Comparison of ENCODE assay signal across 8 mouse cellular contexts in genomic region chr1:166047505-166048170, GRCm38 (mm10). TPM values are rescaled to one million over a fixed set of nuclear protein-coding genes. Genes with fewer than 3 reads are reported as not detected.
DNase-seq lines count a peak whose midpoint lies in the region; ATAC-seq and TF ChIP-seq lines count a peak whose summit lies in the region.

No protein-coding gene starts in this region.

- DNase-seq in cerebellum, adult 2 months, result peak in 1 of 2 experiments; percentile 10
- no peak for DNase-seq in cerebellum, adult 9-10 months
- peak; percentile 41 for DNase-seq in 3T3-L1 (ENCODE audit: low read depth, low spot score)
- DNase-seq in embryonic facial prominence, embryonic 10.5 days (ENCODE audit: low spot score), result peak; percentile 34
- no peak for DNase-seq in hindbrain, embryonic 14.5 days (ENCODE audit: low spot score)
- no peak for DNase-seq in stomach, postnatal 0 days (ENCODE audit: low spot score)
- no peak for DNase-seq in urinary bladder, postnatal 25 days (ENCODE audit: low spot score)

- no peak for TF ChIP-seq POLR2A in cerebellum, adult 2 months (IDR thresholded peaks at IDR 0.05; ENCODE audit: borderline replicate concordance, insufficient read depth, low read length)

- no peaks in the 10 kb centered on the region for H3K9me3 ChIP-seq in embryonic facial prominence, embryonic 10.5 days
- no peaks in the 10 kb centered on the region for H3K9me3 ChIP-seq in hindbrain, embryonic 14.5 days (ENCODE audit: control insufficient read depth, low read length)
- no peaks in the 10 kb centered on the region for H3K9me3 ChIP-seq in stomach, postnatal 0 days (ENCODE audit: control insufficient read depth, low read length)

- no peak for TF ChIP-seq CTCF in cerebellum, adult 2 months (IDR thresholded peaks at IDR 0.05; ENCODE audit: borderline replicate concordance, insufficient read depth, low read depth, low read length)
- no peak for TF ChIP-seq CTCF in stomach, postnatal 0 days (IDR thresholded peaks at IDR 0.05; ENCODE audit: low read depth)

- H3K36me3 ChIP-seq in embryonic facial prominence, embryonic 10.5 days (replicated peaks), result no peaks in the 10 kb centered on the region
- no peaks in the 10 kb centered on the region for H3K36me3 ChIP-seq in hindbrain, embryonic 14.5 days (replicated peaks; ENCODE audit: control insufficient read depth, insufficient read depth)
- H3K36me3 ChIP-seq in macrophage (ENCODE audit: inconsistent target), result no peaks in the 10 kb centered on the region
- no peaks in the 10 kb centered on the region for H3K36me3 ChIP-seq in stomach, postnatal 0 days (ENCODE audit: control insufficient read depth, insufficient read depth, low read length)

- H3K27me3 ChIP-seq in cerebellum, adult 2 months (ENCODE audit: control insufficient read depth, insufficient read depth, low read length), result no peaks in the 10 kb centered on the region; the same call in 1 of the 2 replicates
- H3K27me3 ChIP-seq in embryonic facial prominence, embryonic 10.5 days (replicated peaks; ENCODE audit: low read depth, poor library complexity, severe bottlenecking), result peaks cover 43% of the 10 kb centered on the region
- peaks cover 23% of the 10 kb centered on the region for H3K27me3 ChIP-seq in hindbrain, embryonic 14.5 days (ENCODE audit: control insufficient read depth, insufficient read depth, low read length)
- H3K27me3 ChIP-seq in stomach, postnatal 0 days (ENCODE audit: control insufficient read depth, insufficient read depth, low read length), result no peaks in the 10 kb centered on the region

- ATAC-seq in hindbrain, embryonic 14.5 days (ENCODE audit: low FRiP score), result 0 out of 2 replicates have a peak, but pooled peaks have one; percentile 3
- ATAC-seq in stomach, postnatal 0 days (ENCODE audit: low FRiP score, low TSS enrichment), result no peak

- H3K27ac ChIP-seq in cerebellum, adult 2 months (ENCODE audit: insufficient read depth, low read length), result no peak overlapping the region
- peak overlapping the region; percentile 71; the same call in 1 of the 2 replicates for H3K27ac ChIP-seq in embryonic facial prominence, embryonic 10.5 days (replicated peaks)
- H3K27ac ChIP-seq in hindbrain, embryonic 14.5 days, result no peak overlapping the region
- no peak overlapping the region for H3K27ac ChIP-seq in macrophage
- H3K27ac ChIP-seq in stomach, postnatal 0 days (replicated peaks), result no peak overlapping the region; the same call in 1 of the 2 replicates

- no peak for TF ChIP-seq EP300 in stomach, postnatal 0 days (optimal IDR thresholded peaks at IDR 0.05)

- H3K9ac ChIP-seq in hindbrain, embryonic 14.5 days, result peak overlapping the region; percentile 51; the same call in 1 of the 2 replicates
- H3K9ac ChIP-seq in stomach, postnatal 0 days (ENCODE audit: low read length), result peak overlapping the region; percentile 43

- H3K4me1 ChIP-seq in cerebellum, adult 2 months (ENCODE audit: control insufficient read depth, insufficient read depth, low read length), result no peaks in the 10 kb centered on the region
- H3K4me1 ChIP-seq in embryonic facial prominence, embryonic 10.5 days, result peaks cover 62% of the 10 kb centered on the region
- peaks cover 39% of the 10 kb centered on the region for H3K4me1 ChIP-seq in hindbrain, embryonic 14.5 days (replicated peaks; ENCODE audit: control insufficient read depth, insufficient read depth, low read length)
- peaks cover 5% of the 10 kb centered on the region; the same call in 1 of the 2 replicates for H3K4me1 ChIP-seq in stomach, postnatal 0 days (replicated peaks; ENCODE audit: control insufficient read depth, insufficient read depth)

- H3K79me2 ChIP-seq in macrophage (ENCODE audit: inconsistent target), result no peaks in the 10 kb centered on the region

- 8% methylated on average over 25 of the region's 25 CpGs for WGBS in cerebellum, adult 2 months
- WGBS in embryonic facial prominence, embryonic 10.5 days, result 4% methylated on average over 25 of the region's 25 CpGs
- WGBS in hindbrain, embryonic 14.5 days, result 4% methylated on average over 25 of the region's 25 CpGs
- WGBS in macrophage (ENCODE audit: missing documents), result 14% methylated on average over 25 of the region's 25 CpGs
- WGBS in stomach, postnatal 0 days, result 12% methylated on average over 25 of the region's 25 CpGs

- H3K4me3 ChIP-seq in cerebellum, adult 2 months (replicated peaks; ENCODE audit: insufficient read depth, low read depth, low read length), result peak overlapping the region; percentile 47
- H3K4me3 ChIP-seq in embryonic facial prominence, embryonic 10.5 days, result peak overlapping the region; percentile 62
- H3K4me3 ChIP-seq in hindbrain, embryonic 14.5 days (replicated peaks; ENCODE audit: low read length), result peak overlapping the region; percentile 35
- peak overlapping the region; percentile 35 for H3K4me3 ChIP-seq in macrophage (ENCODE audit: inconsistent target)
- H3K4me3 ChIP-seq in stomach, postnatal 0 days (ENCODE audit: low read depth, low read length), result peak overlapping the region; percentile 38

- peak overlapping the region; percentile 91 for H3K4me2 ChIP-seq in hindbrain, embryonic 14.5 days (replicated peaks)
- H3K4me2 ChIP-seq in stomach, postnatal 0 days (replicated peaks; ENCODE audit: low read depth), result peak overlapping the region; percentile 87

RNA-seq across cellular contexts. Expression of gene Pou2f1, which starts 45.2 kb away (rescaled TPM):
- polyA plus RNA-seq in cerebellum, adult 2 months (2012; rRNA removed), result 11.0 and 12.2 TPM in 2 replicates
- 27.0 and 28.1 TPM in 2 replicates for polyA plus RNA-seq in embryonic facial prominence, embryonic 10.5 days (2016; fragmentation: Nextera tagmentation; extraction: Ambion mirVana)
- 18.1 and 19.2 TPM in 2 replicates for polyA plus RNA-seq in hindbrain, embryonic 14.5 days (2014; fragmentation: Nextera tagmentation; extraction: Ambion mirVana)
- 10 to 100 TPM; 11.0 to 39.0 (median 25.1) TPM for total RNA-seq in macrophage (2018; cell fraction: chromatin; rRNA removed)
- 10 to 100 TPM in 2 of 26 experiments, 1 to 10 TPM in 24; 4.3 to 11.8 (median 6.8) TPM for total RNA-seq in macrophage (2018; cell fraction: cytosol; rRNA removed)
- total RNA-seq in macrophage (2018; cell fraction: nucleus; rRNA removed), result 10 to 100 TPM in 25 of 26 experiments, 1 to 10 TPM in 1; 7.2 to 31.5 (median 16.4) TPM
- polyA plus RNA-seq in macrophage (2018), result 3.7 to 6.4 TPM (median 4.9 TPM) in 3 replicates
- 4.9 TPM in 2 replicates for polyA plus RNA-seq in stomach, postnatal 0 days (2015; fragmentation: Nextera tagmentation; extraction: Ambion mirVana)

Comparison
In these comparisons a context has a peak if more than half of its experiments do, and no peak if none do; other contexts are left out.
1. DNase-seq: peak in 3T3-L1 (single experiment) and embryonic facial prominence, embryonic 10.5 days (single experiment); none in cerebellum, adult 9-10 months (single experiment), hindbrain, embryonic 14.5 days (single experiment), stomach, postnatal 0 days (single experiment) and urinary bladder, postnatal 25 days (single experiment).
2. Peak in every context shown above with its lines, with median percentiles within 50 percentile points of each other: H3K4me3 ChIP-seq.